Mouse (Mus musculus) MN1 (cell line): ENCODE measurements around the gene Hectd2.

Experiments used
- DNase-seq: peaks from one replicate; pipeline ENCODE4 v3.0.0-alpha.2; 2016; ENCODE audit warnings: low spot score

Gene Hectd2

DNA sequence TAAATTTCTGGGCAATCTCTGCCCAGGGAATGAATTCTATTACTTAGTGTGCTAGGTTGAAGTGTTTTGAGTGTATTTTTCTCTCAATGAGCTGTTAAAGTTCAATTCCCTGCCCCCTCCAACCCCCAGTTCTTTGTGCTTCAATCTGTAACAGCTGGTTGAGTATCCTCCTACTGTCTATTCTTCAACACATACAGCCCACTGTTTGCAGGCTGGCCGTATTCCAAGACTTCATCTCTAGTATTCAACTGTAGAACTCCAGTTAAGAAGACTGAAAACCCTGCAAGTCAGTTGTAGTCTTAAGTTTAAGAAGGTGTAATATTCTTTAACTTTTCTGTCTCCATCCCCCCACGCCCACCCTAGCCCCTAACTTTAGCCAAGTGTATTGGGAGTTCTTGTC is 10.0 kb downstream of the Hectd2 start:
- DNase-seq: no peak

DNA sequence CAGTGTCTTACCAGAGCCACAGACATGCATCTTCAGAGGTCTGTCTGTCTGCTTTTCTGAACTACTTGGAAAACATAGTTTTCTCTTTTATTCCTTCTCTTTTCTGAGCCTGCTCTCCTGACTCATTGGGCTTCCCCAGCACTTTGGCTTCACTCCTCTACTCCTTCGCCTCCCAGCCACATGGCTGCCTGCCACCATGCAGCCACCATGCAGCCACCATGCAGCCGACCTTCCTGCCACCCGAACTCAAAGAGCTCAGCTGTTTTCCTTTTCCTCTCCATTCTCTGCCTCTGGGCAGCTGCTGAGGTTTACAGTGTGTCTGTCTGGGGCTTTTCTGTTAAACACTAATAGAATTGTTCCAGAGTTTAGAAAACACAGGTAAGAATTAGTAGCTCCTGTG is 19.5 kb downstream of the Hectd2 start:
- DNase-seq: no peak

DNA sequence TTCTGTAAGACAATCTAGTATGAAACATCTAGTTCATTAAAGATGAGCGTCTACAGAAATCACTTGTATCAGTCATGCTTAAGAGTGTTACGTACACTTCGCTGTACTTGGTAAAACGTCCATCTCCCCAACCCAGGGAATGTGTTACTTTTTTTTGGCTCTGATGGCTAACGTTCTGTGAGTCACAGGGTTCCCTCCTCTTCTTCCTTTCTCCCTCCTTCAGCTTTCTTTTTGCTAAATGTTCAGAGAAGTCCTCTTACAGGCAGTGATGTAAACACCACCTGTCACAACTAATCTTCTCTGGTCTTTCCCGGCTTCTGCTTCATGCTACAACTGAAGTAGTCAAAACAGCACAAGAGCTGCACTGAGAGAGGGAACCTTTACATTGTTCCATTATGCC is 20.7 kb downstream of the Hectd2 start:
- DNase-seq: no peak

DNA sequence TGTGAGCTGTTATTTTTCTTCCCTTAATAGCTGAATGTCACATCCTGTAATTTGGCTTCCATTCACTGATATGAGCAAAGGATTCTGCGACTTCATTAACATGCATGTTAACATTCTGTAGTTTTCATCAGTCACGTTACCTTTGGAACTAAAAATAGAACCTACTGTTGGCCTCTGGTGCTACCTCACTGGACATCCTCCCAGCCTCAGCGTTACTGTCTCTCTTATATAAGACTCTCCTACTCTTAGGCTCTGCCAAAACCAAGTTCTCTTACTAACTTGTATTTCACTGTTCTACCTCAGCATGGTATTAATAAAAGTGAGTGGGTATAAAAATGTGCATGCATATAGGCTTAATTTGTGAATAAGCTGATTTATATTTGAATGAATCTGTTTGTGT is 26.4 kb downstream of the Hectd2 start:
- no peak for DNase-seq

DNA sequence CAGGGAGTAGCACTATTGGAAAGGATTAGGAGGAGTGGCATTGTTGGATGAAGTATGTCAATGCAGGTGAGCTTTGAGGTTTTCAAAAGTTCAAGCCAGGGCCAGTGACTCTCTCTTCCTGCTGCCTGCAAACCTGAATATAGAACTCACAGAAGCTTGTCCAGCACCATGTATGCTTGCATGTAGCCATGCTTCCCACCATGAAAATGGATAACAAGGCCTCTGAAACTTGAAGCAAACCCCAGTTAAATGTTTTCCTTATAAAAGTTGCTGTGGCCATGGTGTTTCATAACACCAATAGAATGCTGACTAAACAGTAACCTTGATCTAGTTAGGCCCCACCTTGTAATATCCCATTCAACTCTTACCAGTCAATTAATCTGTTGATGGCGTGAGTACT is 27.7 kb downstream of the Hectd2 start:
- no peak for DNase-seq

DNA sequence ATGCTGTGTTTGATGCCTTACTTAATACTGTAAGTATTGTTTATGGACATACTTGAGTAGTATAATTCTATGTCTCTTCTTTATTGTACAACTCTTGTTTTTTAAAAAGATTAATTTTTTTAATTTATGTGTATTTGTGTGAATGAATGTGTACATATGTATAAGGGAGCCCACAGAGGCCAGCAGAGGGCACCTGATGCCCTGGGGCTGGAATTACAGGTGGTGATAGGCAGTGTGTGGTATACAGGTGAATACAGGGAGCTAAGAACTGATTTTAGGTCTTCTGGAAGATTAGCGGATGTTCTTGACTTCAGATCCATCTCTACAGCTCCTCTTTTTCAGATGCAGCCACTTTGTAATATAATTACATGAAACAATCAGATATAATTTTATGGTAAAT is 31.1 kb downstream of the Hectd2 start:
- no peak for DNase-seq

DNA sequence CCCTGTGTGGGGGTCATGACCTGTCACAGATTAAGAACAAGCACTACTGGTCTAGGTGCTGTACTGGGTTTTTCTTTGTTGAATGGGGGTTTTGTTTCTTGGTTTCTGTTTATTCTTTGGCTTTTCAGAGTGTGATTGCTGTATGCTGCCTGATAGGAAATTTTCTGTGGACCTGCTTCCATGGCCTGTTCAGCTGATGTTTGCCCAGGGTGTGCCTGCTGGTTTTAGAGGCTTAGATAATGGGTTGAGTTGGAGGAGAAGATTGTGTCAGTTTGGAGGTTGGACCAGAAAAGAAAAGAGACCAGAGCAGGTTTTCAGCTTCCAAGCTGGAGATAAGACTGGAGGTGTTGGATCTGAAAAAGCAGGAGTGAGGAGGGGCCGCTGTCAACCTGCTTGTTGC is 40.0 kb downstream of the Hectd2 start:
- DNase-seq: no peak

DNA sequence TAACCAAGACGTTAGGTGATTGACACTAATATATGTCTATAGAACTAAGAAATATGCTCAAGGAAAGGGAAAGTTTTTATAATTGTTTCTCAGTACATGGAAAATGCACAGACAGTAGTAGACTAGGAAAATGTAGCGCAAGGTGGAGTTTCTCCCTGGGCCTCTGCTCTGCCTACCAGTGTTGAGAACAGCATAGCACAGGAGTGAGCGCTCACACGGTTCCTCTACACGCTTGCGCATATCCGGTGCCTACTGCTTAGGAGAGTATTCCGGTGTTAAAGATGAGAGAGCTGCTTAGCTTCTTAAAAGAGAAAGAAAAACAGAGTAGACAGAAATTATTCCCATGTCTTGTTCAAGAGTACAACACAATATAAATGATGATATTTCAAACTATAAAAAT is 47.4 kb downstream of the Hectd2 start:
- no peak for DNase-seq

DNA sequence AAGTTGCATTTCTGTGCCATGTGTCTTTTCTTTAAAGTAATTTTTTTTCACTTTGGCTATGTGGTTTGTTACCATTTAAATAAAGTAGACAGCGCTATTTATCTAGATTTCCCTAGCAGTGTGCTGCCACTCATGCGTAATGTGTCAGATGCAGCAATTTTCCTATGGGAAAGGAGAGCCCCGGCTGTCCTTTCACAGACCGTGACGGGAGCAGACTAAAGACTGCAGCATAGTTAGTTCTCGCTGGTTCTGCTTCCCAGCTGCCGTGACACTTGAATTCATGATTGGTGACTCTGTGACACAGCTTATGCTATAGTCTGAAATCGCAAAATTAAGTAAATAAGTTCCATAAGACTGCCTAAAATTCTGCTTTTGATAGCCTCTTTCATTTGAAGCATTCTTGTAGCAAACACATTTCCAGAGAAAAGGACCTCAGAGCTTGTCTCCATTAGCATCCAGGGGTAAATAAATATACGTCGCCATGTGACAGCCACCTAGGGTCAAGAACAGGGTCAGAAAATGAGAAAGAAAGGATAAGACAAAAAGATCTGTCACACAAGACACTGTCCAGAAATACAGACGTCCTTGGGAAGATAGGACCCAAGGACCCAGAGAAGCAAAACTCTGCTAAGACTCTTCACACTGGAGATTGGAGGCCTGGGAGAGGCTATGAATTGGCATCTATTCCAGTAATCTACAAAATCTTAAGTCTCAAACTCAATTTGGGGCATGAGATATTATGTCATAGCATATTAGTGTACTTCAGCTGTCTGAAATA is 48.3 kb downstream of the Hectd2 start:
- DNase-seq: no peak

DNA sequence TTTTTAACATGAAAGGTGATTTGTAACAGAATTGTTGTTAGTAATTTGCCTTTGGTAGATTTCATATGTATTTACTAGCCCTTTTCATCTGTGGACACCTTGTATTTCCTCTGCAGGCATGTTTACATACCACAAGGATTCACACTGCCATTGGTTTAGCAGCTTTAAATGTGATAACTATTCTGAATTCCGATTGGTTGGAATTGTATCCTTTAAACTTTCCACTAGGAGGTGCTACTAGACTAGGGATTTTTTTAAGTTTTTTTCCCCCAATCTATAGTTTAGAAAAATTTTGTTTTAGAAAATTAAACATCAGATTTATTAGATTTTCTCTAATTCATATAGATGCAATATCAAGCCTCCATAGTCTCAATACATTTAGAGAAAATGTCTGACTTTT is 51.8 kb downstream of the Hectd2 start:
- DNase-seq: peak; percentile 19

DNA sequence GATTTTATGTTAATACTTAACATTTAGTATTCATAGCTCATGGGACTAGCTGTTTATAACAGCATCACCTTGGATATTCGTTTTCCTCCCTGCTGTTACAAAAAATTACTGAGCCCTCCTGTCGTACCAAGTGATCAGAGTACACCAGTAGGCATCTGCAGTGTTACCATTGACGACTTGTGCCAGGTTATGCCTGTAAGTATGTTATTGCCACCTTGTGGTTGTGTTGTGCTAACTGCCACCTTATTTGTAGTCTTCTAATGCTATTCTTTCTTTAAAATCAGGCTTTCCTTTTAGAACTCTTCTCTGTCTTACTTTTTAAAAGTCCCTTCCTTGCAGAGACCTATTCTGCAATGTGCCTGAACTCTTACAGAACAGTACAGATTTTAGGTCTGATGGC is 54.8 kb downstream of the Hectd2 start:
- peak; percentile 21 for DNase-seq

DNA sequence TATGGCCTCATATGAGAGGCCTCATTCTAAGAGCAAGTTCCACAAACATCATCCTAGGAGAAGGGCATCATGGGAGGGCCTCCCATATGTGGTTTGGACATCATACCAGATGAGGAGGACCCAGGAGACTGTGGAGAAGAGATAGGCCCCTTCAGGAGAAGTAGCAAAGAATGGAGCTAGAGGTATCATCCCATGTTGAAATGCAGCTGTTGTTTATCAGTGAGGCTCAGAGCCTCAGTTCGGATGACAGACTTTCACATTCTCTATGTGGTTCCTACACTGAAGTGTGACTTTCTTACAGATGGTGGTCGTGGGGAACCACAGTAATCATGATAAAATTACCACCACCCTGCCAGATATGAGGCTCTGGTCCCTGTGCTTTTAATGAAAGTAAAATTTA is 55.9 kb downstream of the Hectd2 start:
- DNase-seq: no peak

DNA sequence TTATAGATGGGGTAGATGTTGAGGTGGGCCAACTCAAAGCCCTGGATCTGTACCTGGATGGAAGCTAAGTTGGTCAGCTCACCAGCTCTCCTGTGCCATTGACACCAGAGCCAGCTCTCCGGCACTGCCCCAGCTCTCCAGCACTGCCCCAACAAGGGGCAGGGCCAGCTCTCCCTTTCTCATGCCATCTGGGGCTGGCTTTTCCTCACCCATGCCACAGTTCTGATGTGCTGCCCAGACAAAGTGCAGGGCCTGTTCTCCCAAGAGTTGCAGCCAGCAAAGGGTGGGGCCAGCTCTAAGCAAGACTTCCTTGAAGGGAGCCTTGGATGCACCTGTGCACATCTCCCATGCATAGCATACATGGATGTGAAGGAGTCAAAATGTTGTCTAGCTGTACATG is 71.5 kb downstream of the Hectd2 start:
- no peak for DNase-seq

DNA sequence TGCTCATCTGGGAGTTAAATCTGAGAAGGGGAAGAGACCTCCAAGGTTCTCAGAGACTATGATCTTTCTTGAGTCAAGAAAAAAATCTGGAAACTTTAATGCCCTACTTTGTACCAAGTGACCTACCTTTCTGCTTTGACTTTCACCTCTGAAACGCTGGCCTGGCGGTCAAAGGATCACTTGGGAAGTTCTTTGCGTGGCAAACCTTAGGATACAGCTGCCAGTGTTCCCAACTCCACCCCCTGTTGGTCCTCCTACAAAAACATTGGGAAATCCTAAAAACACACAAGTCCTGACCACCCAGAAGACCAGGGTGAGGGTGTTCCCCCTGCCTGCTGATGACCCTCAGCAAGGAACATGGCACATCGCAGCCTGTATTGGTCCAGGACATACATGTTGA is 72.4 kb downstream of the Hectd2 start:
- no peak for DNase-seq

DNA sequence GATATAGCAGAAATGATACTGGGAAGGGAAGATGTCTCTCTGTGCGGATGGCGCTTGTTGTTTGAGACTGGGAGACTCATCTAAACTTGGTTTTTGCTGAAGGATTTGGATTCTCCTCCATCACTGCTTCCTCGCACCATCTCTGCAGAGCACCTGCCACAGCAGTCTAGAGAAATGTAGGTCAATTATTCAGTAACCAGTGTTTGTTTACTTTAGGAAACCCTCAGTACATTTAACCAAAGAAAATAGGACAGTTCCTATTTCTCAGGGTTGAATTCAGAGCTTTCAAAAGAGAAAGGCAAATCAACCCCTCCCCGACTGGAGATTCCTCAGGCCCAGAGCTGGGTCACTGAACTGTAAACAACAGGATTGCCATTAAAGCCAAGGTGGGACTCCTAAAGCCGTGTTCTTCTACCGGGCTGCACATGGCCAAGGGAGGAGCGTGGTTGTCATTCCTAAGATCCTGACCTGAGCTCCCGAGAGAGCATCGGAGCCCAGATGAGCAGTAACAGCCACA is 75.0 kb downstream of the Hectd2 start:
- no peak for DNase-seq

DNA sequence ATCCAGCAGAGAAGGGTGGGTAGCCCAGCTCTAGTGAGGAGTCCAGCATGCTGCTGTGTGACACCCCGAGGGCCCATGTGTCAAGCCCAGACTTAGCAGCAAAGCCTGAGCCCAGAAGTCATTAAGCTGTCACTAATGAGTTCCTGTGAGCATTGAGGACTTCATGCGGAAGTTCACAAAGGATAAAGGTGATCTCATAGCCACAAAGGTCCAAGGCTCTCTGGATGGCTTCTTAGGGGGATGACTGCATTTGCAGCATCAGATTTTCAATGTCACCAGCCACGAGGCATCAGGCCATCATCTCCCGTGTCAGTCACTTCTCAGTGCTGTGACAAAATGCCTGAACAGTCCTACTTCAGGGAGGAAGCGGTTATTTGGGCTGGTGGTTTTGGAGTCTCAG is 75.9 kb downstream of the Hectd2 start:
- DNase-seq: no peak

DNA sequence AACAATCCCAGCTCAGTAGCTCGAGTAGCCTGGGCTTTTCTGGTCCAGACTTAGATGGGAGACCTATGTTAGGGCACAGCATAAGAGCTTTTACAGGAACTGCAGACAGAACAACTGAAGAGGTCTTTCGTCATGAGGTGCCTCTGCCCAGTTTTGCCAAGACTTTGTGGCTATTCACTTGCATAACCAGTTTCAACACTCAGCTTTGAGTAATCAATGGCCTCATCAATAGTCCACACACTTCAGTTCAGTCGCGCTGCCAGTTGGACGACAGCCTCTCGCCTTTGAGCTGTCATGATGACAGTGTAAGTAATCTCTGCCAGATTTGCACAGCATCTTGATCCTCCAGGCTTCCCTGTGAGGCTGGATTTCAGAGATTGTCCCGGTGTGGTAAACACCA is 80.3 kb downstream of the Hectd2 start:
- DNase-seq: no peak

DNA sequence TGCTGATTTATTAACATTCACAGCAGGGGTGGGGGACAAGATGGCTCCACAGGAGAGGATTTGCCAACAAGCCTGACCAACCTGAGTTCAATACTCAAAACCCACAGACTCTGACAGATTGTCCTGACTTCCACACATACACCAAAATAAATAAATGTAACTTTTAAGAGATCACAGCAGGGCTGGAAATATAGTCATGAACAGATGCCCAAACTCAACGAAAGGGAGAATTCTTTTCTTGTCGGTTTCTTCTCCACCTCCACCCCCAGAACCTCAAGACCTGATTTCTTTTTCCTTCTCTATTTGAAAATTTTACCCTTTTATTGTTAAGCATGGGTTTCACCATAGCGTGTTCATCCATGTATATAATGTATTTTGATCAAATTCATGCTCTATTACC is 82.8 kb downstream of the Hectd2 start:
- no peak for DNase-seq

DNA sequence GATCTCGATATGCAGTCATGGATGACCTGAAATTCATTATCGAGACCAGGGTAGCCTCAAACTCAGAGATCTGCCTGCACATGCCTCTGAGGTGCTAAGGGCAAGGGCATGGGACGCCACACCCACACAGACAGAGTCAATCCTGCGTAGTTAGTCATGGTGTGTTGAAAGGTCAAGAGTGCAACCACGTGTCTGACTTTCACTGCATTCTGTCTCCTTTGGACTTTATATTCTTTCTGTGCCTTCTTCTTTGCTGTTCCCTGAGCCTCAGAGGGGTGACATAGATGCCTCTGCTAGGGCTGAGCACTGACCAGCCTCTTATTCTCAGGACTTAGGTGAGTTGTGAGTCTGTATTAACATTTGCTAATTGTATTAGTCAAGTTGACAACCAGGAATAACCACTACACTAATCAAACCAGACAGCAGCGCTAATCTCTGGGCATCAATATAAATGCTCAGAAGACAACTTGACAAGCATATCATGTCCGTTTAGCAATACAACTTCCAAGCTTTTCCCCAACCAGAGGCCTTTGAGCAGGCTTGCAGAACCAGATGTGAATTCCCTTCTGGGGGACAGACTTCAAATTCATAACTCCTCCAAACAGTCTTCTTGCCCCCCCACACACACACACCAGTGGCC is 83.6 kb downstream of the Hectd2 start:
- DNase-seq: no peak

DNA sequence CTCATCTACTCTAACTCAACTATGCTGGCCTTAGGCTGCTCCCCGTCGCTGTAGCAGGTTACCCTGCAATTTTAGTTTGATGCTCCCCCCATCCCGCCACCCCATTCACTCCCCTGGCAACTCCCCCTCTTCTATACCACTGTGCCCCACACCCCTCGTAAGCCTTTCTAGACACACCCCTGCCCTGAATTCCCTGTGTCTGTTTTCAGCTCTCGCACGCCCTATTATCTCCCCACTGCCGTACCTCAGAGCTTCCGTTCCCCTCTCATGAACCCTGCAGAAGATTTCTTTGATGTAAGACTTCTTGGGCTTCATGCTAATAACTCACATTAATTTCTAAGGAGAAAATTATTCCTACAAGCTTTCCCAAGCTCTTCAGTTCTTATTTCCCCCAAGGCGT is 84.6 kb downstream of the Hectd2 start:
- DNase-seq: no peak

DNA sequence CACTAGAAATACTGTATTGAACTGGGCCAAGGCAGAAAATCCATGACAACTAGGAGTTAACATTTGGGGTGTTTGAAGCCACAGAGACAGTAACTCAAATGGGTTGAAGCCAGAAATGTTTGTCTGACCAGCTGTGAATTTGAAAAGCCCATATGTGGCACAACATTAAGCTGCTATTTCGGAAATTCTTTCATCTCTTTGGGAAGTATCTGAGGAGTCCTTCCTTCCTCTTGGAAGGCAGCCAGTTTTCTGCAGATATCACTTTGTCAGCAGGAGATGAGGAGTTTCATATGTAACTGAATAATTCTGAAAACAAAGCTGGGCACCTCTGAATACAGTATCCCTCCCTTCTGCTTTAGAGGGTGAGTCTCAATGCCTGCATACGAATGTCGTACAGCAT is 86.7 kb downstream of the Hectd2 start:
- no peak for DNase-seq

DNA sequence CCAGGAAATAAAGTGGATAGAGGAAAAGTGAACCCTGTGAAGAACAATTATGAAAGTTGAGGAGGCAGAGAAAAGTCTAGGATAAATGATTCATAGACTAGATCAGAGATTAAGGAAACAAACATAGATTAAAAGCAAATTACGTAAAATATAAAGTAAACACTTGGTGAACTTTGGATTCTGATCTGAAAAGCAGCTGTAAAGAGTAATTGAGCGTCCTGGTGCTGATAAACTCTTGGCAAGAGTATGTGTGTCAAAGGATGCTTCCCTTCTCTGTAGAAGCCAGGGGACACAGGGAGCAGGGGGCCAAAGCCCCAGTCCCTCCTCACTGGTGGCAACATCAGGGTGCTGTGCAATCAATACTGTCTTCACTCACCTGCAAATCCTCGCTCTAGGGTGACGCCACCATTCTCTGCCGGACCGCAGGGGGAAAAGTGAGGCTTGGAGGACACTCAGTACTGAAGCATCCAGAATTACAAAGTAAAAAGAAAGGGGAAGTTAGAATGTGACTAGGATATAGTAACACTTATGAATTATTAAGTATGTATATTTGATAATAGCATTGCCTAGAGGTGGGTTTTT is 91.0 kb downstream of the Hectd2 start:
- no peak for DNase-seq

DNA sequence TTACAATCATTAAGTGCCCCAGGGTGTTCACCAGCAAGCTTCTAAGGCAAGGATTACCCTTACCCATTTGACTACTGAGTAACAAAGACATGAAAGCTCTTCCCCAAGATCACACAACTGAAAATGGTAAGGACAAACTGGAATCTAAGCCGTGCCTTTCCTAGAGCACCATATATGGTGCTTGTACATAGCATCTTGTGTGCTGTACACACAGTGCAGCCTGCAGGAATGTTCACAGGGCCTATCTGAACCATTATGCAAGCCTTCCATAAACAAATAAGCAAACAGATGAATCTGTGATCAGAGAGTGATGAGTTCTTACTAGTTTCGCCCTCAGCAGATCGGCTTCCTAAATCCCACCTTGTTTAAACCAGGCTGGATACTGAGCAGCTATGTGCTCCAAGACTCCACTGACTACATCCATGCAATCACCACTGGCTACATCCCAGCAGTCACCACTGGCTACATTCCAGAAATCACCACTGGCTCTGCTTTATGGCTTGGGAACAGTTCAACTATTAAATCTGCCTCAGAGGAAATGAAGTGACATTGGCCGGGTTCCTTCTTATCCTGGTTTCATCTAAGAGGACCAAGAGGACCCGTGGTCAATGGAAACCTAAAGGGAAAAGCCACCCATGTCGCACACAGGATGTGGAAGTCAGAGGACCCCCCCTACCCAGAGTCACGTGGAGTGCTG is 91.8 kb downstream of the Hectd2 start:
- peak; percentile 41 for DNase-seq
